Mouse (Mus musculus): ENCODE measurements around the gene Ntf5. TPM values are rescaled to one million over a fixed set of nuclear protein-coding genes. Genes with fewer than 3 reads are reported as not detected.
"Not testable (repeated sequence)": the region's sequence is repeated elsewhere in the genome, so short reads cannot be mapped to it uniquely, and the experiment has no call there.

Ntf5 gene
- polyA plus RNA-seq, 2 experiments from 2014 or later = not detected

GRCm38 (mm10) chr7:45462868-45463267 is 49.4 kb downstream of the Ntf5 start:
- not testable (repeated sequence) for ATAC-seq

GRCm38 (mm10) chr7:45463987-45464778 is 50.7 kb downstream of the Ntf5 start:
- ATAC-seq = no peak

- no peak for ATAC-seq
These were observed 51.6 kb downstream of the Ntf5 start for GRCm38 (mm10) chr7:45465112-45465511.

GRCm38 (mm10) chr7:45465549-45465948 is 52.1 kb downstream of the Ntf5 start:
- ATAC-seq = no peak

- peak; percentile 74 for ATAC-seq
These were observed 53.0 kb downstream of the Ntf5 start, which contains the start of gene Bax for GRCm38 (mm10) chr7:45466283-45467089. Gene Bax, minus strand, starts transcription at chr7:45466898.

Other genes starting within 250 kb of the Ntf5 start
- gene Slc17a7, start 249.7 kb upstream of the Ntf5 start, polyA plus RNA-seq (2017; shearing (Covaris generic)) = not detected
- gene Gfy, start 234.1 kb upstream of the Ntf5 start, polyA plus RNA-seq (2017; shearing (Covaris generic)) = not detected
- not detected for gene Pth2, start 232.7 kb upstream of the Ntf5 start, polyA plus RNA-seq (2017; shearing (Covaris generic))
- under 1 TPM; 0.24 to 0.34 TPM for gene Ccdc155, start 208.8 kb upstream of the Ntf5 start, polyA plus RNA-seq (2017; shearing (Covaris generic))
- gene Dkkl1, start 201.5 kb upstream of the Ntf5 start, polyA plus RNA-seq (2017; shearing (Covaris generic)) = 10 to 100 TPM; 20.6 to 24.7 TPM
- gene Tead2, start 197.9 kb upstream of the Ntf5 start, polyA plus RNA-seq (2017; shearing (Covaris generic)) = 1 to 10 TPM; 1.5 to 2.8 TPM
- gene Cd37, start 174.6 kb upstream of the Ntf5 start, polyA plus RNA-seq (2017; shearing (Covaris generic)) = 100 to 1,000 TPM; 420 to 495 TPM
- not detected for gene Slc6a16, start 172.6 kb upstream of the Ntf5 start, polyA plus RNA-seq (2017; shearing (Covaris generic))
- not detected for gene Slc6a21, start 136.2 kb upstream of the Ntf5 start, polyA plus RNA-seq (2017; shearing (Covaris generic))
- gene Trpm4, start 79.9 kb upstream of the Ntf5 start, polyA plus RNA-seq (2017; shearing (Covaris generic)) = 10 to 100 TPM; 21.7 to 27.8 TPM
- gene Hrc, start 78.4 kb upstream of the Ntf5 start, polyA plus RNA-seq (2017; shearing (Covaris generic)) = not detected
- gene Ppfia3, start 46.7 kb upstream of the Ntf5 start, polyA plus RNA-seq (2017; shearing (Covaris generic)) = not detected
- gene Lin7b, start 43.1 kb upstream of the Ntf5 start, polyA plus RNA-seq (2017; shearing (Covaris generic)) = not detected
- gene Snrnp70, start 18.0 kb upstream of the Ntf5 start, polyA plus RNA-seq (2017; shearing (Covaris generic)) = 100 to 1,000 TPM in 1 of 2 experiments, 10 to 100 TPM in 1; 68.1 to 108 TPM
- not detected for gene Kcna7, start 8.0 kb upstream of the Ntf5 start, polyA plus RNA-seq (2017; shearing (Covaris generic))
- not detected for gene Lhb, start 7.1 kb downstream of the Ntf5 start, polyA plus RNA-seq (2017; shearing (Covaris generic))
- 1 to 10 TPM; 9.3 to 9.8 TPM for gene Gys1, start 21.1 kb downstream of the Ntf5 start, polyA plus RNA-seq (2017; shearing (Covaris generic))
- 10 to 100 TPM; 47.4 to 51.2 TPM for gene Ruvbl2, start 24.4 kb downstream of the Ntf5 start, polyA plus RNA-seq (2017; shearing (Covaris generic))
- gene Ftl1, start 46.2 kb downstream of the Ntf5 start, polyA plus RNA-seq (2017; shearing (Covaris generic)) = 1,000 to 10,000 TPM; 1,527 to 1,850 TPM
- gene Bax, start 53.2 kb downstream of the Ntf5 start, polyA plus RNA-seq (2017; shearing (Covaris generic)) = 100 to 1,000 TPM in 1 of 2 experiments, 10 to 100 TPM in 1; 94.5 to 202 TPM
- under 1 TPM in 1 of 2 experiments, not detected in 1; 0.44 TPM for gene Tulp2, start 68.2 kb downstream of the Ntf5 start, polyA plus RNA-seq (2017; shearing (Covaris generic))
- not detected for gene Gm45808, start 73.1 kb downstream of the Ntf5 start, polyA plus RNA-seq (2017; shearing (Covaris generic))
- 1 to 10 TPM in 1 of 2 experiments, under 1 TPM in 1; 0.61 to 1.3 TPM for gene Dhdh, start 75.1 kb downstream of the Ntf5 start, polyA plus RNA-seq (2017; shearing (Covaris generic))
- 100 to 1,000 TPM; 103 to 130 TPM for gene Nucb1, start 96.7 kb downstream of the Ntf5 start, polyA plus RNA-seq (2017; shearing (Covaris generic))
- gene Ppp1r15a, start 112.6 kb downstream of the Ntf5 start, polyA plus RNA-seq (2017; shearing (Covaris generic)) = 10 to 100 TPM; 27.5 to 33.4 TPM
- under 1 TPM in 1 of 2 experiments, not detected in 1; 0.79 TPM for gene Plekha4, start 112.6 kb downstream of the Ntf5 start, polyA plus RNA-seq (2017; shearing (Covaris generic))
- gene Hsd17b14, start 141.2 kb downstream of the Ntf5 start, polyA plus RNA-seq (2017; shearing (Covaris generic)) = not detected
- 10 to 100 TPM; 40.9 to 56.9 TPM for gene Bcat2, start 156.5 kb downstream of the Ntf5 start, polyA plus RNA-seq (2017; shearing (Covaris generic))
- gene Fgf21, start 201.8 kb downstream of the Ntf5 start, polyA plus RNA-seq (2017; shearing (Covaris generic)) = not detected
- not detected for gene Fut1, start 203.6 kb downstream of the Ntf5 start, polyA plus RNA-seq (2017; shearing (Covaris generic))
- not detected for gene Izumo1, start 208.1 kb downstream of the Ntf5 start, polyA plus RNA-seq (2017; shearing (Covaris generic))
- gene Rasip1, start 213.8 kb downstream of the Ntf5 start, polyA plus RNA-seq (2017; shearing (Covaris generic)) = under 1 TPM in 1 of 2 experiments, not detected in 1; 0.50 TPM
- not detected for gene Mamstr, start 226.3 kb downstream of the Ntf5 start, polyA plus RNA-seq (2017; shearing (Covaris generic))

Data from activated CD4-positive, CD25-positive, alpha-beta regulatory T cell, adult 4 months (primary cell).